Mouse (Mus musculus) CD8-positive naive resting alpha-beta T cell, adult 2 months (primary cell): ENCODE measurements around the gene Syne2.

Experiments
- DNase-seq, 2 experiments: peaks; one replicate each; pipeline ENCODE4 v3.0.0; 2022; ENCODE audit warnings: low read depth in 2 of 2, low spot score in 2 of 2

Syne2 gene

DNA sequence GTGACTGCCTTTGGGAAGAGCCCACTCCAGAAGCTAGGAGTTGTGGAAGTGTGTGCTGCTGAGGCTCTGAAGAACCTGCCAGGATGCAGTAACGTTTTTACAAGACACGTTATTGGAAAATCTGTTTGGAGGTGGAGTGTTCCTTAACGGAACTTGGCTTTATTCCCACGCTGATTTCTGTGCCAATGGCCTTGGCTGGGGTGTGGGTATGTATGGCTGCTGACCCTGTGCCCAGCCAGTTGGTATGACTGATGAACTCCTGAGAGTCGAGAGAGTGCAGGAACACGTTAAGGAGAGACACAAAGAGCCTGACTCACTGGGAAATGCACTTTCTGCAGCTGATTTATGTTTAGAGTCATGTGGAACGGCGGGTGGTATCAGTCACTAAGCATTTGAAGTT is 200.7 kb downstream of the Syne2 start:
- no peak for DNase-seq

DNA sequence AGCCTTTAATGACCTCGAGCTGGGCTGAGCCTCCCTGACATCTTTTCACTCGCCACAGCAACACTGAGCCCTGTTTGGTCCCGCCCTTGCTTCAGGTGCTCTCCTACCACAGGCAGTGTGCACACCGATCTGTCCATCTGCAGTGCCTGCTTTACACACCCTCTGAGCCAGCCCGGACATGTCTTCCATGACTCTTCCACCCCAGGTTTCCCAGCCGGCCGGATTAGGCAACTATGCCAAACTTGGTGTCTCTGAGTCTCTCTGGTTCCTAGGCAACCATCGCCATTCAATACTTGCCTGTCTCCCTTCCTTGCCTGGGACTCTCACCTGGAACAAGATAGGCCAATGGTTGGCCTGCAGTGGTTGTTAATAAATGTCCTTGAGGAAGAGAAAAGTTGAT is 224.4 kb downstream of the Syne2 start:
- DNase-seq, result no peak

DNA sequence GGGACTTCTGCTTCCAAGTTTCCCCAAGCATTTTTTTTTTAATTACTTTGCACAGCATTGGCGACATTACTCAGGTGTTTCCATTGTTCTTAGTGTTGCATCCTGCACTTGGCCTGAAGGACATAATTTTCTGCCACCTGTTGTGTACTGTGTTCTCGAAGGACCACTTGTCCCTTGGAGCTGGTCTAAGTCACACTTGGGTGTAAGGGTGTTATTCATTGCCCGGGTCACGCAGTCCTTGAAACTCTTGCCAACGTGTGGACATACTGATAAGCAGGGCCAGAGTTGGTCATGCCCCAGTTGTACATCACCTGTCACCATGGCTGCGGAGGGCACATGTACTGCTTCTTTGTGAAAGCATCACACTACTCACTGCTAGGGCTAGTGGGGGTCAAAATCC is 228.6 kb downstream of the Syne2 start:
- no peak for DNase-seq

DNA sequence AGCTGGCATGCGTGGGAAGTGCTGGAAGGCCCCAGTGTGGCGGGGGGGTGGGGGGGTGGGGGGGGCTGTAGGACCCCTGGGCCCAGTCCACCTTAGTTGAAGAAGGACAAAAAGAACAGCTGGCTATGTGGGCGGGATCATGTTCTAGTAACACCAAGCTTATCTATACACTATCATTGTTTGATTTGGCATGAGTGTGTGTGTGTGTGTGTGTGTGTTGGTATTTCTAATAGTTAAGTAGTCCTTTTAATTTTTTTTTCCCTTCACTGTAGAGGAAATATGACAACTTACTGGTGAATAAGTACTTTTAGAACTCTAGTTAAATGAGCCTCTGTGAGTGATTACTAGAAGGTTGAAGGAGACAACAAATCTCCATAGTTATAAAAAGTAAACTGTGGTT is 230.0 kb downstream of the Syne2 start:
- no peak for DNase-seq

DNA sequence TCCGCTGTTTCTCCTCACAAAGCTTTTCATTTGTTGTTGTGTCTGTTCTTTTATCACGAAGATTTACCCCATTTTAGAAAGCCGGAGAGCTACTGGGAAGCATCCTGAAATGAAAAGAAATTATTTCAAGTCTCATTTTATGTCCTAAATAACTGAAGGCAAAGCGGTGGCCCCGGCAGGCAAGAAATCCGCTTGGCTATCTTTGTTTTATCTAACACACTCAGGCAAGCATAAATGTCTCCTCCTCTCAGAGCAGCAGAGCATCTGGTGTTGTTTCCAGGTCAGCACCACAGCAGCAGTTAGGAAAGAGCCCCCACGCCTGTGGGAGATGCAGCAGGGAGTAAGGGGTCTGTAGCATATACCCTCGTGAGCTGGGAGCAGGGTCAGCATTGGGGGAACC is 230.7 kb downstream of the Syne2 start:
- DNase-seq, result no peak

DNA sequence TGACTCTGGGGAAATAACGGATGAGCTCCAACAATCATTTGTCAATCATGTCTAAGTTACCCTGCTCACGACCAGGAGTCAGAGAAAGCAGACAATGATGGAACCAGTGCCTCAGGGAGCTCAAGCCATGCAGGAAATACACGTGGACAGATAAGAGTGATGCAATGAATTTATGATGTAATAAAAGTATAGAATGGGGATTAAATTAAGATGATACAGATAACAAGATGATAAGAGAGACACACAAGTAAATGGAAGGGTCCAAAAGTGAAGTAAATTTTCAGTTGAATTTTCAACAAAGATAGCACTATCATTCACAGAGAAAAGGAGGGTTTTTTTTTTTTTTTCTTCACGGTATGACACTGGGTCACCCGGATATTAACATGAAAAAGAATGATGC is 231.4 kb downstream of the Syne2 start:
- no peak for DNase-seq

DNA sequence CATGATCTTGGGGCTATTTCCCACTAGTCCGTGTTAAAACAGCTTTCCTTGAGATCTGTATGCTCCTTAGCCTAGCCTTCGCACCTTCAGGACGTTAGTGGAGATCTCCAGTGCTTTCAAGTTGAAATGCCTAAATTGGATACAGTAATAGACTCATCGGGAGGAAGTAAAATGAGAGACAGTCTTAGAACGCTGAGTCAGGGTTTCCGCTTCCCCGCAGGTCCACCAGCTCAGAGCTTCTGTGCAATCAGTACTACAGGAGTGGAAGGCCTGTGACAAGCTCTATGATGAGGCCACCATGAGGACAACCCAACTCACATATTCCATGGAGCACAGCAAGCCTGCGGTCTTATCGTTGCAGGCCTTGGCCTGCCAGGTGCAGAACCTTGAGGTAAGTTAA is 233.9 kb downstream of the Syne2 start:
- DNase-seq, result no peak

DNA sequence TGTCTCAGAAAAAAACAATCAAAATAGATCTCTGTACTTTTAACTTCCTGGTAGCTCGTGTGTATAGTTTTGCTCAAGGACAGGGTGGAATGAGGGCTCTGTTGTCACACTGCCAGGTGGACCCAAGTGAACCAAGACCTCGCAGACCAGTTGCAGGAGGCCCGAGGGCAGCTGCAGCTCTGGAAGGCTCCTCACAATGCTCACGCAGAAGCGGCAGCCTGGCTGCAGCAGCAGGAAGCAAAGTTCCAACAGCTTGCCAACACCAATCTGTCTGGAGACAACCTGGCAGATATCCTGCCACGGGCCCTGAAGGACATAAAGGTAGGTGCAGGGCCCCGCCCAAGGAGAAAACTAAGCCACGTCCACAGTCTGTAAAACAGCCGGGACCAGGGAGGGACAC is 236.7 kb downstream of the Syne2 start:
- no peak for DNase-seq

DNA sequence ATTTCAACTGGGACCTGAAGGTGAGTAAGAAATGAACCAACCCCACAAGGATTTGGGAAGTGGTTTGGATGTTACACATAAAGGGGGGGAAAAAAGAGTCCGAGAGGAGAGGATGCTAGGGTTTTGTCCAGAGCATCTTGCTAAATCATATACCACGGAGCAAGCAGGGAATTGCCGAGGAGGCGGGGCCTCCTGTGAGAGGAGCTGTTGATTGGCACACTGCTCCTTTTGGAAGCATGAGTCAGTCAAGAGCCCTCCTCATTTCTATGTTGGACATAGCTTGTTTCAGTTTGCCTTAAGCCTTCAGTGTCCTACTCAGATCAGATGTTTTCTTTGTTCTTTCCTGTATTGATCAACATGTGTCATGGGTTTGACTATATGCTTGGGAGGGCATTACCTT is 245.1 kb downstream of the Syne2 start:
- DNase-seq, result no peak

DNA sequence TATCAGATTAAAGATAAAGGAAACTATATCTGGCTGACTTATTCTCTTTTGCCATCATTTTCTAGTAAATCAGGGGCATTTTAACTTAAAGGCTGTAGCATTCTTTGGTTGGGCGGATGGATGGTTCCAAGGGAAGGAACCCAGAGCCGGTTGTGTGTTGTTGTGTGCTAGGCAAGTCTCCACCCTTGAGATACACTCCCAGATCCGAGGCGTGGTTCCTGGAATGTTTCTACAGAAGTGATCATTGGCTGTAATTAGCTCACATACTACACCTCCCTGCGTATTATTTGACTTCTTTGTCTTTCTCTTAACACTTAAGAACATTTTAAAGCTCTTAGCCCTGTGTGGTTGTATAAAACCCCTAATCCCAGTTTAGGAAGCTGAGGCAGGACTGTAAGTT is 252.5 kb downstream of the Syne2 start:
- DNase-seq, result no peak

DNA sequence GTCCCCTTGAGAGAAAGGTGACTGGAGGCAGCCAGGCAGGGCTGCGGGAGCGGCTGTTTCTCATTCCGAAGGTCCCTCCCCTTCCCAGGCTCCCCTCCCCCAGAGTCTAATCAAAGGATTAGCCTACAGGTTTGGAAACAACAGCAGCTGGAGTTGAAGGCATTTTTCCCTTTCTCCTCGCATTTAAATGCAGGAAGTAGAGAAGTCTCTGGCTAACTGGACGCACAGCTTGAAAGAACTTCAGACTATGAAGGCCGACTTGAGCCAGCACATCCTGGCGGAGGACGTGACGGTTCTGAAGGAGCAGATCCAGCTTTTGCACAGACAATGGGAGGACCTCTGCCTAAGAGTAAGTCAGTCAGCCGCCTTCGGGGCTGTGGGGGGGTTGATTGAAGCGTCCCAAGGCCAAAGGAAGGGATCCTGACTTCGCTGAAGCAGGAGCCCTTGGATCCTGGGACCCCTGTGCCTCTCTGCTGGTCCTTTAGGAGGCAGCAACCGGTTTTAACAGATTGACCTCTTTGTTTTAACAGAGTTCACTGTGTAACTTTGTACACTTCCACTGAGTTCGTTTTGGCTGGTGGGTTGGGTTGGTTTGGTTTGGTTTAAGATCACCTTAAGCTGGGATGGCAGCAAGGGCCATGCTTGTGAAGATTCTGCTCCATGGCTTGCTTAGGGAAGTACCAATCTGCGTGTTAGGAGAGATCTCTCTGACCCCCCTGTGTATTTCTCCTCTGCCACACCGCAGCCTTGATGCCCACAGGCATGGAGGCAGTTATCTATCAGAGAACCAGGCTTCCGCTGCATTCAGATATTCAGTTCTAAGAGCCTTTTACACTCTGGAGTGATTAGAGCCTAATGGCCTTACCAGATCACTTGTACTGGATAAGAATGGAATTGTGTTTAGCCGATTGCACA is 254.3 kb downstream of the Syne2 start:
- DNase-seq, result no peak

DNA sequence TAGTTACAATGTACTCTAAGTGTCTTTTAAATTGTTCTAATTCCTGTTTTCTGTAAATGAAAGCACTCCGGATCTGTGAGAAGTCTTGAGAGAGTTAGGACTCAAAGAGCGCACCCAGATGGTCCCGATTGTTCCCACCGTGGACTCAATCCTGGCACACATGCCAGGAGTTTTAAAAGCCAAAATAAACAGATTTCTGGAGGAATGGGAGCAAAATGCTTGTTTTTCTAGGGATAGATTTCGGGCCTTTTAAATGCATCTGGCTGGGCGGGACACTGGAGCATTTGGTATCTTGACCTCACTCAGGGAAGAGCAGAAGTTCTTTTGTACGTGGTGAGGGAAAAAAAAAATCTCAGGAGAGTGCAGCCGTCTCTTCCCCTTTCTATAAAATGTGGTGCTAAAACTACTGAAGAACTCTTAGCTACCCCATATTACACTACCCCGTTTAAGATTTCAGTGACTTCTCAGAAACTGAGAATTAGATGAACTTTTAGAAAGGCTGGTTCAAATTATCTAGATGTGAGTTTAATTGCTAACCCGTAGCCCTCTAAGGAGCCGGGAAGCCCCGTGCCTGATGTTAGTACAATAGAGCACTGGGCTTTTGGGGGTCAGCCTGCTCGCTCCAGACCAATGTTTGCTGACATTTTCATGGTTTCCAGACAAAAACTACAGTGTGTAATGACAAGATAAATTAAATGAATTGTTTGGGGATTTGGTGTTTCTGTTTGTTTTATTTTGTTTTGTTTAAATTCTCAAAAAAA is 255.3 kb downstream of the Syne2 start:
- DNase-seq, result no peak

DNA sequence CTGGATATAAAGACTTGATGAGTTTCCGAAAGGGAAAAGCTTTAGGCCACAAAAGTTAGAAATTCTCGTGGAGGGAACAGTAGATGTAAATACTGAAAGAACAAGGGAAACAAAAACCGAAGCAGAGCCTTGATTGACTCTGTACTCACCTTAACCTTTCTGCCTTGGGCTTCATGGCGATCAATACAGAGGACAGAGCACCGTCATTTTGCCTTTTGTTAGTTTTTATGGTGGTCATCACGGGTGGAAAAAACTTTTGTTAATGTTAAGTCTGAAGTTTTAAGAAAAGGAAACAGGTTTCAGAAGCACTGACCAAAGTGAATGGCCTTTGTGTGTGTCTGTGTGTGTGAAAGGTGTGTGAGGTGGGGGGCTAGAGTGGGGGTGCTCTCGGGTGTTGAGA is 256.0 kb downstream of the Syne2 start:
- no peak for DNase-seq

DNA sequence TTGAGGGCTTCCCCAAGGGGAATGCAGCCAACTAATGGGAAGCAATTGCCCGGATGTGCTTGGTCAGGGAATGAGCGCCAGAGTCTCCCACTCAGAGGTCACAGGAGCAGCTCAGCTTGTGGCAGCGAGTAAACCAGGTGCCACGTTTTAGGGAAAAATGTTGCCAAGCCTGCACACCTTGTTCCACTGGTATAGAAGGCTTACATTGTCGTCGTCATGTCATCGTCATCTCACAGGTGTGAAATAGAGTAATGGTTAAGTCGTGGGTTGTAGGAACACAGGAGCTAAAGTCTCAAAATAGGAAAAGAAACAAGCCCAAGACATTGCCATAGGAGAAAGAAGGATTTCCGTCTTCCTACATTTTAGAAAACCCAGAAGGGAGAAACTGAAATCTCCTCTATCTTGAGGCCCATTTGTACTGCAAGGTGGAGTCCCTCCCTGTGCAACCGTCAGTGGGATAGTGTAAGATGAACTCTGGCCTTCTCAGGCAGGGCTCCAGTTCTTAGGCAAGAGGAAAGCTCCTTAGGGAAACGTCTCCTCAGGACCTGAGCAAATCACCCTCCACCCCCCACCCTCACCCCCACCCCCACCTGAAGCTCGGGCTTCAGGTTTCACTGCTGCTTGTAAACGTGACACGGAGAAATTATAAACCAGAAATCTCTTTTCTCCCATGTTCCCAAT is 263.1 kb downstream of the Syne2 start:
- no peak for DNase-seq

DNA sequence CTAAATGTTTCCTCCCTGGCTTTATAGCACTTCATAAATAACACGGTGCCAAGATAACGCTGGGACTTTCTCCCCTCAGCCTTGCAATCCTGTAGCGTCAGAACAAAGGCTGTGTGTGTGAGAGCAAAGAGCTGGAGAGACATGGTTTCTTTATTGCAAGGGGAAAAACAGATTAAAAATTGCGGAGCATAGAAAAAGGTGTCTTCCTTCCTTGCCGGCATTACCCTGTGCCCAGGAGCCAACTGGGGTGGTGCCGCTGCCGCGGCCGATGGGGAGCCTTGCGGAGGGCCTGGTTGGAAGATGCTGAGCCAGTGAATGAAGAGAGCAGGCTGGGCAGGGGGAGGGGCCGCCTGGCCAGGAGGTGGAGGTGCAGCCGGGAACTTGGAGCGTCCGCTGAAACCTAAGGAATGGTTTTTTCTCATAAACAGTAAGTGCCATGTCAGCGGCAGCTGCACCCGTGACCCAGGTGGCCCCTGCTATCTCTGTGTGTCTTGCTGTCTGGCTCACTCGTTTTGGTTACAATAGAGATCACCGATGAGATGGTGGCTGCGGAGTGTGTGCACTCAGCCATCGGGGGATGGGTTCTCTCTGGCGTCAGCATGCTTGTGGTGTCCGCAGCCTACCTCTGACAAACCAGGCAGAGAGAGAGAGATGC is 263.8 kb downstream of the Syne2 start:
- no peak for DNase-seq

DNA sequence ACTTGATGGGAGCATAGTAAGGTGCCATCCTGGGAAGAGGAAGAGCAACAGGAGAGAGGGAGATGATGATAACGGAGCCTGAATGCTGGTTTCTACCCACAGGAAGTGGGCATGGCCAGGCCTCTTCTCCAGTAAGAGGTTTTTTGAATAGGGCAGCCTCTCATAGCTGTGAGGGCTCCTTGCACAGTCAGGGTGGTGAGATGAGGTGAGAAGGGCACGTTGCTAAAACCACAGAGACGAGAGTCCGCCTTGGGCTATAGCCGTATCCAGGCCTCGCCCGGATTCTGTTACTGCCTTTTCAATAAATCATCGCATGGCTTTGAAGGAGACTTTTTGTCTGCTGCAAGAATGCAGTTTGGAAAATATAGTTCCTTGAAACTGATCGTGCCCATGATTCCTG is 267.1 kb downstream of the Syne2 start:
- no peak for DNase-seq

DNA sequence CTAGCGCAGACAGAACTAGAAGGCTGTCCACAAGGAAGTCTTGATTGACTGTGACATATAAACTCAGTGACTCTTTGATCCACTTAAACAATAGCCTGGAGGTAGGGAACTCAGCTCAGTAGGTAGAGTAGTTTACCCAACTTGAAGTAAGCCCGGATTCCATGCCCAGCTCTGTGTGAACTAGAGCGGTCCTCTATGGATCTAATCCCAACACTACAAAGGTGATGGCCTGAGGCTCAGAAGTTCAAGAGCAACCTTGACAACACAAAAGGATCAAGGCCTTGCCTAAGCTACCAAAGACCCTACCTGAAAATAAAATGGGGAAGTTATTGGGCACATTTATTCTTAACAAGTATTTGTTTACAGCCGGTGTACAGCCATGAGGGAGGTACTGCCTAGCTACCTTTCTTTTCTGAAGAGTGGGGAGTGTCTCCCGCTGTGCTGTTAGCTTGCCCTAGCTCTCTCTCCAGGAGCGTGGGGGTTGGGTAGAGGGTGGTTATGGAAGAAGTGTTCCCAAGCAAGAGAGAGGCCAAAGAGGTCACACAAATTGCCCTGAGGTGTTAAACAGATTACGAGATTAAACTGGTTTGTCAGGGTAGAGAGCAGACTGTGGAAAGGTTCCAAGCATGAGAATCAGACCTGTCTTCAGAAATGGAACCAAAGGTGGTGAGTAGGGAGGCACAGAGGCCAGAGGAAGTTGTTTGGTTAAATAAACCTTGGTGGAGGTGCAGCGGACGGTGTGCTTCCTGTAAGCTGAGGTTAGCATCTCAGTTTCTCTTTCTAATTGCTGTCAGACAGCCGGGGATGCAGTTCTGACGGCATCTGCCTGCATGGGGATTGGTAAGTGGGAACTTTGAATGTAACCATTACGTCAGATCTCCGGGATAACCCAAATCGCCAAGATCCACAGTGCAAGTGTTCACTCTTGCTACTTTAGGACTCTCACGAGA is 268.3 kb downstream of the Syne2 start:
- peak; percentile 35 to 44 for DNase-seq

DNA sequence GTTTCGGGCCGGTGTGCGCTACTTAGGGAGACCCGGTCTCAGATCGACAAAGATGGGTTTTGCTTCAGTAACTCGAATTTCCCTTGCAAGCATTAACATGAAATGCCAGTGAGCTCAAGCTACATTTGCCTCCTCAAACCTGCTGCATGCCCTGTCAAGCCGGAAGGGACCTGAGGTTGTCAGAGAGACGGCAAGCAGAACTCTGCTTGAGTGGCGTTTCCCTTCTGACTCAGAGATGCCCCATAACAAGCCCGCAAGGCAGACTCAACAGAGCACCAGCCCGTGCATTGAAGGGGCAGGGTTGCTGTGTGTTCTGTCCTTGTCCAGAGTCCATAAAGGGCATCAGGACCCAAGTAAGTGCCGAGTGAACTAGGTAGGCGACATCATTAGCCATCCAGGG is 269.1 kb downstream of the Syne2 start:
- DNase-seq, result peak; percentile 36 to 42

DNA sequence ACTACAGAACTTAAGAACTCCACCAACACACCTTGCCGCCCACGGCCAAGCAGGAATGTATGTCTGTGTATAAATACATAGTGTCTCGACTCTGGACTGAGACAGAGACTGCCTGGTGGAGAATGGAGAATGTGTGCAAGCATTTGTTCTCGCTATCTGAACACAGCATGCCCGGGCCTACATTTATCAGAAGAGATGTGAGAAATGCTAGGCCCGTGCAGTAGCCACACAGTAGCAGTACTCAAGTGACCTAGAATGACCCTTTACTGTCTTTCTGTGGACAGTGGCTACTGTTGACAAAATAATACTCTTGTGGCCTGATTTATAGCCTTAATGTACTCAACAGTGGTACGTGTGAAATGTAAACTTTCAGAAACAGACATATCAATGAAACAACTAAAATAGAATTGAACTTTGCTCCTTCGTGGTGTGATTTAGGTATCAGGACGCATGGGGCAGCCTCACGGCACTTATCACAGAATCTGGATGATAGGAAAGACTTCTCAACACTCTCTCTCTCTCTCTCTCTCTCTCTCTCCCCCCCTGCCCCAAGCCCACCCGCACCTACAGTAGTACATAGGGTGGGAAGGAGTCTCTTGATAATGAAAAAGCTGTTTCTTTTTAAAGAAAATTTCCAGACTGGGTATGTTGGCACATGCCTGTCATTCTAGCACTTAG is 275.0 kb downstream of the Syne2 start:
- DNase-seq, result no peak
